Mouse (Mus musculus): ENCODE results near the gene Vsig10. TPM values are rescaled to one million over a fixed set of nuclear protein-coding genes. Genes with fewer than 3 reads are reported as not detected.
A peak's percentile ranks its signal among the peaks of the same experiment; 100 is the strongest.
"Not testable (repeated sequence)": the region's sequence is repeated elsewhere in the genome, so short reads cannot be mapped to it uniquely, and the experiment has no call there.

The Vsig10 gene
- polyA plus RNA-seq, 1 experiment from 2014 or later: 4.7 TPM

DNA sequence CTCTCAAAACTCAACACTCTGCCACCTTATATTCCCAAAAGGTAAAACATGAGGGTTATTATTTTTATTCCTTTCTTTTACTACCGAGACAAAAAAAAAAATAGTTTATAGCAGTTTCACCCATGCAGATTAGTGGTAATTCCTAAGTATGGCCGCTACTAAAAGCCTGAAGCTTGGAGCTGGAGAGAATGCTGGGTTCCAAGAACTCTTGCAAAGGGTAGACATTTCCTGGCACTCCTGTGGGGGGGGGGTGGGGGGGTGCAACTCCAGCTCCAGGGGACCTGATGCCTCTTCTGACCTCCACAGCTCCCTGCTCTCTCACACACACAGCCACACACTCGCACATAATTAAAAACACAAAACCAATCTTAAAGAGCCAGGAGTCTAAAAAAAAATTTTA lies 32.6 kb upstream of the Vsig10 start:
- Histone ChIP-seq H3K27ac (replicated peaks) (no peak overlapping the region), H3K9me3 (no peaks in the 10 kb centered on the region; the same call in 1 of the 2 replicates), H3K4me3 (peak overlapping the region; percentile 70), H3K9ac (replicated peaks) (peak overlapping the region; percentile 89), H3K27me3 (peaks cover 12% of the 10 kb centered on the region; the same call in 1 of the 2 replicates), H3K36me3 (peaks cover 40% of the 10 kb centered on the region), H3K4me1 (peaks cover 28% of the 10 kb centered on the region), H3K4me2 (replicated peaks) (peak overlapping the region; percentile 80)
- ATAC-seq (ENCODE audit: low FRiP score, low read depth): no peak
- WGBS: 65% methylated on average over 3 of the region's 3 CpGs

DNA sequence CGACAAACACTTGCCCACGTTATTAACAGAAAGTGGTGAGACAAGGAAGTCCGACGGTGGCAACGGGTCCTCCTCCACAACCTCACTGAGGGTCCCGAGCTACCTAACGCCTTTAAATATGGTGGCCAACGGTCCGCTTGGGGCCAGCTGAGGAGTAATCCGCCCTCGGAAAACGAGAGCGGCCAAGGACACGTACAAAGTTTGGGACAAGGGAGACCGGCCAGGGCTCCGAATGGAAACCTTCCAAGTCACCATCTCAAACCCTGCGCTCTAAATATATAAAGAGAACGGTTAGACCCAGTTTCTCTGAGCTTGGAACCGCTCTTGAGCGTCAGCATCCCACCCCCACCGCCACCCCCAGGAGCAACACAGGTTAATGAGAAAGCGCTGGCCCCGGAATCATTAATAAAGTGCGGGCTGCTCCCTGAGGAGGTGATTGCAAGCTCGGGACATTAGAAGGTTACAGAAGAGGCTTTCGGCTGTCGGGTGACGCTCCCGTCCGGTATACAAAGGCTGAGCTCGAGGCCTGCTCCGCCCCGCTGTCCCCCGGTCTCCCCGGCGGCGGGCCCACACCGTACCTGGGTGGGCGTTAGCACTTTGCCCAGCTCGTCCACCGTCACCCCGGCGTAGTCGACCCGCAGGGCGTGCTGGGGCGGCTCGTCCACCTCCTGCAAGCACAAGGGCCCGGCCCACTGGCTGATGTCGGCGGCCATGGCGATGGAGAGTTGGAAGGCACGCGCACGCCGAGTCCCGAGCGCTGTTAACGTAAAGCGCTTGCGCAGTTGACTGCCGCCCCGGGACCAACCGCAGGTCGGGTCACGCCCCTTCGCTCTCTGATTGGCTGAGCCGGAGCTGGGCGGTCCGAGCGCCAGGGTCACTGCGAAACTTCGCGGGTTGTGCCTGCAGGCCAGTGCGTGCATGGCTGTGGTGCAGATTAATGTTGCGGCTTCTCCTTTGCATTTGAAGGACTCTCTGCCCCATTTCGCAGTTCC lies 31.8 kb upstream of the Vsig10 start, which contains the start of gene Pebp1:
Gene Pebp1 (minus strand): TSS at position 795 of the 992 bp plus-strand sequence.
- H3K27ac ChIP-seq (replicated peaks): 0 out of 2 replicates have a peak within 1 kb of the TSS, but pooled peaks have one; percentile 25
- WGBS: under 1% methylated on average over 77 of the region's 77 CpGs
- peak within 1 kb of the TSS; percentile 70 for H3K4me3 ChIP-seq
- H3K4me2 ChIP-seq (replicated peaks): peak within 1 kb of the TSS; percentile 80
- peak; percentile 96 for ATAC-seq (ENCODE audit: low FRiP score, low read depth)
- H3K9ac ChIP-seq (replicated peaks): peak within 1 kb of the TSS; percentile 89
- peaks cover 31% of the 10 kb centered on the region for H3K36me3 ChIP-seq
- no peaks in the 10 kb centered on the region; the same call in 1 of the 2 replicates for H3K9me3 ChIP-seq
- peaks cover 12% of the 10 kb centered on the region; the same call in 1 of the 2 replicates for H3K27me3 ChIP-seq
- peaks cover 28% of the 10 kb centered on the region for H3K4me1 ChIP-seq

DNA sequence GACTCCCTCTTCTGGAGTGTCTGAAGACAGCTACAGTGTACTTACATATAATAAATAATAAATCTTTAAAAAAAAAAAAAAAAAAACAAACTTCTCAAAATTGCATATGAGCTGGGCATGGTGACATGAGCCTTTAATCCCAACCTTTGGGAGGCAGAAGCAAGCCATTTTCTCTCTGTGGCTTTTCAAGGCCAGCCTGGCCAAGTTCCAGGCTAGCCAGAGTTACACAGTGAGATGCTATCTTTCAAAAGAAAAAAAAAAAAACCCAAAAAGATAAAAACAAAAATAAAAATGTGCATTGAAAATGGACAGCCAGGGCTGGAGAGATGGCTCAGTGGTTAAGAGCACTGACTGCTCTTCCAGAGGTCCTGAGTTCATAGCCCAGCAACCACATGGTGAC lies 29.2 kb upstream of the Vsig10 start:
- Histone ChIP-seq H3K27ac (replicated peaks) (no peak overlapping the region), H3K9me3 (no peaks in the 10 kb centered on the region; the same call in 1 of the 2 replicates), H3K36me3 (peaks cover 12% of the 10 kb centered on the region), H3K27me3 (peaks cover 12% of the 10 kb centered on the region; the same call in 1 of the 2 replicates), H3K4me3 (no peak overlapping the region), H3K9ac (replicated peaks) (no peak overlapping the region), H3K4me1 (peaks cover 27% of the 10 kb centered on the region), H3K4me2 (replicated peaks) (no peak overlapping the region)
- no peak for ATAC-seq (ENCODE audit: low FRiP score, low read depth)

DNA sequence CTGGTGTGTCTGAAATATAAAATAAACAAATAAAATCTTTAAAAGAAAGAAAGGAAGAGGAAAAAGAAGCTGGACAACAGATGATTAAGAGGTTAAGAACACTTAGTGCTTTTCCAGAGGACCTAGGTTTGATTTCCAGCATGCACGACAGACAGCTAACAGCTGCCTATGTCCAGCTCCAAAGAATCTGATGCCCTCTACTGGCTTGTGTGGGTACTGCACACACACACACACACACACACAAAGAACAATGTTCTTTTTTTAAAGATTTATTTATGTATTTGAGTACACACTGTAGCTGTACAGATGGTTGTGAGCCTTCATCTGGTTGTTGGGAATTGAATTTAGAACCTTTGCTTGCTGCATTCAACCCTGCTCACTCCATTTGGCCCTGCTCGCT lies 28.8 kb upstream of the Vsig10 start:
- no peak overlapping the region for H3K9ac ChIP-seq (replicated peaks)
- H3K4me3 ChIP-seq: no peak overlapping the region
- WGBS: 91% methylated on average over 2 of the region's 2 CpGs
- H3K27me3 ChIP-seq: peaks cover 12% of the 10 kb centered on the region; the same call in 1 of the 2 replicates
- ATAC-seq (ENCODE audit: low FRiP score, low read depth): no peak
- no peak overlapping the region for H3K27ac ChIP-seq (replicated peaks)
- H3K4me1 ChIP-seq: peaks cover 23% of the 10 kb centered on the region
- no peak overlapping the region for H3K4me2 ChIP-seq (replicated peaks)
- H3K36me3 ChIP-seq: peaks cover 7% of the 10 kb centered on the region
- H3K9me3 ChIP-seq: no peaks in the 10 kb centered on the region; the same call in 1 of the 2 replicates

DNA sequence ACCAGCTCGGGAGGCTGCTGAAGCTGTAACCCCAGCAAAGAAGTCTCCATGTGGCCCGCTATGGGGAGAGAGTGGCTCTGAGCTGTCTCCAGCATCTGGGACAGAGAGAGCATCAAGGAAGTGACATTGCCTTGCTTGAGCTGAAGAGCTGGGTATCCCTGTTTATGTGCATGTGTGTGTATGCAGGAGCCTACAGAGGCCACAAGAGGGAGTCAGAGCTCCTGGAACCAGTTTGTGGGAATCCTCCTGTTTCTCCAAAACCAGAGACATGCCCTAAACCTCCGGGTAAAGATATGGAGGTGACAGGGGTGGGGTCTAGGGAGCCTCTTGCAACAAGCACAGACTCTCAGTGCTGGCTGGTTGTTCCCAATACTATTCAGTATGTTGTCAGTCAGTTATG lies 27.6 kb upstream of the Vsig10 start:
- no peaks in the 10 kb centered on the region; the same call in 1 of the 2 replicates for H3K9me3 ChIP-seq
- H3K4me2 ChIP-seq (replicated peaks): no peak overlapping the region
- 89% methylated on average over 3 of the region's 3 CpGs for WGBS
- no peaks in the 10 kb centered on the region for H3K36me3 ChIP-seq
- peaks cover 11% of the 10 kb centered on the region for H3K4me1 ChIP-seq
- no peak for ATAC-seq (ENCODE audit: low FRiP score, low read depth)
- no peak overlapping the region for H3K4me3 ChIP-seq
- no peak overlapping the region for H3K9ac ChIP-seq (replicated peaks)
- H3K27ac ChIP-seq (replicated peaks): no peak overlapping the region
- peaks cover 12% of the 10 kb centered on the region; the same call in 1 of the 2 replicates for H3K27me3 ChIP-seq

DNA sequence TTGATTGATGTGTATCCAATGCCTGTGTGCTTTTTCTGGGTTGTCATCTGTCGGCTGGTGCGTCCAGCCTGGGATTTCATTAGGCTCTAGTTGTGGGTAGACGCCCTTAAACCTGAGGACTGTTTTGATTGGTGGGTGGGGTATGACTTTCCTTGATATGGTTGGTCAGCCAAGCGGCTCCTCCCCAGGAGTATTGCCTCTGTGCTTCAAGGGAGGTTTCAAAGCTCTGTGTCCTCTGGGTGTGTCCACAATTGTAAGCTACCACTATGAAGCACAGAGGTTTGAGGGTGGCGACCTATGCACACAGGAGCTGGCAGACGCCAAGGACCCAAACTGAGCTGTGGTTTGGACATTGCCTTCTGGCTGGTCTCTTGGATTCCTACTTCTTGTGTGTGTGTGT lies 26.3 kb upstream of the Vsig10 start:
- H3K4me2 ChIP-seq (replicated peaks): no peak overlapping the region
- no peaks in the 10 kb centered on the region; the same call in 1 of the 2 replicates for H3K9me3 ChIP-seq
- no peak overlapping the region for H3K27ac ChIP-seq (replicated peaks)
- H3K27me3 ChIP-seq: peaks cover 12% of the 10 kb centered on the region; the same call in 1 of the 2 replicates
- no peak for ATAC-seq (ENCODE audit: low FRiP score, low read depth)
- 75% methylated on average over 6 of the region's 6 CpGs for WGBS
- H3K36me3 ChIP-seq: no peaks in the 10 kb centered on the region
- peaks cover 7% of the 10 kb centered on the region for H3K4me1 ChIP-seq
- H3K9ac ChIP-seq (replicated peaks): no peak overlapping the region
- no peak overlapping the region for H3K4me3 ChIP-seq

DNA sequence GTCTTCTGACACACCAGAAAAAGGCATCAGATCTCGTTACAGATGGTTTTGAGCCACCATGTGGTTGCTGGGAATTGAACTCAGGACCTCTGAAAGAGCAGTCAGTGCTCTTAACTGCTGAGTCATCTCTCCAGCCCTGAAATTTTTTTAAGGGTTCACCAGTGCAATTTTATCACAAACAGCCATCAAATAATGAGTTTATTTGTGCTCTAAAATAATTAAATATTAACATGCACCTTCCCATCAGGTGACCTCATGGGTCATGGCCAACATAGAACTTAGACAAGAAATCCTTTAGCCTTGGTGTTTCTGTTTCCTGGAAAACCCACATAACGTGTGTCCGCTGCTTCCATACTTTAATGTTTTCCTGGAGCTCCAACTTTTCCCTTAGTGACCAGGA lies 25.1 kb upstream of the Vsig10 start:
- not testable (repeated sequence) for H3K4me1 ChIP-seq; H3K9me3 ChIP-seq; H3K4me2 ChIP-seq (replicated peaks); ATAC-seq (ENCODE audit: low FRiP score, low read depth); H3K9ac ChIP-seq (replicated peaks); H3K27ac ChIP-seq (replicated peaks); H3K4me3 ChIP-seq; H3K36me3 ChIP-seq; H3K27me3 ChIP-seq
- 85% methylated on average over 3 of the region's 3 CpGs for WGBS

DNA sequence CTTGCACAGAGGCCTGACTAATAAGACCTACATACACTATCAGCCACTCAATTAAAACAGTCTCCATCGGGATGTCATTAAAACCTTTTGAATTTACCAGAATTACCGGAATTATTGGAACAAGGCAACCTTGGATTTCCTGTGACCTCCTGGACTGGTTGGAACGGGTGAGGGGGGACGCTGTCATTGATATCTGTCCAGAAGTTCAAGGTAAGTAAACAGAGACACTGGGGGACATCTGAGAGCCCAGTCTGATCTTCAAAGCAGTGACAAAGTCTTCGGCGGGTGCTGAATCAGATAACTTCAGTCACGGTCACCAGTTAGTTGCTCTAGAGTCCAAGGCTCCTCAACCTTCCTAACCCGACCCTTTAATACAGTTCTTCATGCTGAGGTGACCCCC lies 23.9 kb upstream of the Vsig10 start:
- no peak for ATAC-seq (ENCODE audit: low FRiP score, low read depth)
- Histone ChIP-seq H3K9me3 (no peaks in the 10 kb centered on the region; the same call in 1 of the 2 replicates), H3K4me2 (replicated peaks) (no peak overlapping the region), H3K4me1 (no peaks in the 10 kb centered on the region), H3K27me3 (no peaks in the 10 kb centered on the region), H3K9ac (replicated peaks) (no peak overlapping the region), H3K36me3 (no peaks in the 10 kb centered on the region), H3K27ac (replicated peaks) (no peak overlapping the region), H3K4me3 (no peak overlapping the region)
- WGBS: 92% methylated on average over 8 of the region's 8 CpGs

DNA sequence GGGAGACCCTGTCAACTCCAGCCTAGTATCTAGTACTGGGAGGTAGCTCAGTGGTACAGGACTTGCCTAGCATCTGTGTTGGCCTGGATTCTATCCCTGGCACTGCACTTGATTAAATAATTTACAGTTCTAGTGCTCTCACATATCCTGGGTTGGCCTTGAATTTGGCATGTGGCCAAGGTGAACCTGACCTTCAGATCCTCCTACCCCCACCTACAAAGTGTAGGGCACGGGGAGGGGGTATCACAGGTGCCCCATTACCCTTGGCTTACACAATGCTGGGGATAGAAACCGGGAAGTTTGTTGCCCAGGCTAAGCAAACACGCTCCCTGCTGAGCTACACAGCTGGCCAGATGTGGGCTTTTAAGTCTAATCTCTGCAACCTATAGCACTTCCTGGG lies 16.0 kb upstream of the Vsig10 start:
- Histone ChIP-seq H3K36me3 (no peaks in the 10 kb centered on the region), H3K4me3 (no peak overlapping the region), H3K9me3 (no peaks in the 10 kb centered on the region), H3K4me2 (replicated peaks) (no peak overlapping the region), H3K9ac (replicated peaks) (no peak overlapping the region), H3K27me3 (no peaks in the 10 kb centered on the region), H3K4me1 (peaks cover 3% of the 10 kb centered on the region; the same call in 1 of the 2 replicates), H3K27ac (replicated peaks) (no peak overlapping the region)
- ATAC-seq (ENCODE audit: low FRiP score, low read depth): no peak
- WGBS: 63% methylated on average over 3 of the region's 3 CpGs

DNA sequence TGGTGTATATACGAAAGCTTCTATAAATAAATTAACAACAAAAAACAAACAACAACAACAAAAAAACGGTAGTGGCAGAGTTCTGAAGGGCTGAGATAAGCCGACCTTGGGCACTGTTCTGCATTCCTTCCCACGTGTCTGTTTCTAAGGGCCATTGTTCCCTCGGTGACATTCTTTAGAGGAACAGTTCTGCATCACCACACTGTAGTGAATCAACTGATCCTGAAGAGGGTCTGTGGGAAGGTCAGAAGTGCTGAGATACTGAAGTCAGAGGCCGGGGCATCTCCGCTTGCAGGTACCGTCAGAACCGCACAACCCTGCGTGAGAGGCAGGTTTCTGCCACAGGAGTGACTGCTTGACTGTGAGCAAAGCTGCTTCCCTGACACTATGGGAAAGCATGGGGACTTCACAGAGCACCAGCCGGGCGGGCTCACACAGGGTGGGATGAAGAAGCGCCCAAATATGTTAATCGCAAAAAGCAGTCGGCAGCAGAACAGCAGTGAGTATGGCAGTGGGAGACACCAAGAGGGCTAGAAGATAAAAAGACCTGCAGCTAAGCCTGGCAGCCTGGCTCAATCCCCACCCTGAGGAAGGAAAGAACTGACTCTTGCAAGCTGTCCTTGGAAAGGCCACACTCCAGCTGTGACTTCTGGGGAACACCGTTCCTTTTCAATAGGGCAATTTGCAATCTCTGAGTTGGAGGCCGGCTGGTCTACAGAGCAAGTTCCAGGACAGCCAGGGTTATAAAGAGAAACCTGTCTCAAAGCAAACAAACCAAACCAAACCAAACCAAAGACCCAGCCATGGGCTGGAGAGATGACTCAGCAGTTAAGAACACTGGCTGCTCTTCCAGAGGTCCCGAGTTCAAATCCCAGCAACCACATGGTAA lies 14.9 kb upstream of the Vsig10 start:
- 38% methylated on average over 18 of the region's 18 CpGs for WGBS
- no peaks in the 10 kb centered on the region for H3K27me3 ChIP-seq
- ATAC-seq (ENCODE audit: low FRiP score, low read depth): no peak
- no peak overlapping the region for H3K27ac ChIP-seq (replicated peaks)
- H3K9me3 ChIP-seq: no peaks in the 10 kb centered on the region
- H3K4me2 ChIP-seq (replicated peaks): no peak overlapping the region
- no peaks in the 10 kb centered on the region for H3K36me3 ChIP-seq
- H3K9ac ChIP-seq (replicated peaks): no peak overlapping the region
- peaks cover 3% of the 10 kb centered on the region; the same call in 1 of the 2 replicates for H3K4me1 ChIP-seq
- H3K4me3 ChIP-seq: no peak overlapping the region

DNA sequence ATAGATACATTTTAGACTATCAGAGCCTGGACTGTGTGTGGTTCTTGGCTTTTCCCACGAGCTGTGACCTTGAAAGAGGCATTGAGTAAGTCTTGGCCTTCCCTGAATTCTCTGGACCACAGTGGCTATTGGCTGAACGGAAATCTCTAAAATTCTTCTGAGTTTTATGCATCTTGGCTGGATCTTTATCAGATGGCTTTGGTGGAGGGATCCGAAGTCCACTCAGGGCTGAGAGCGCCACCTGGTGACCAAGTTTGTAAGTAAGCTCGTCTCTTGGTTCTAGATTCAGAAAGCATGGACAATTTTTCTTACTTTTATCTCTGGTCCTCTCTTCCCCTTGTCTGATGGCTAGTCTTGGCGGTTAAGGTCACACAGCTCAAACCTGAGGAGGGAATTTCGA lies 13.9 kb upstream of the Vsig10 start:
- Histone ChIP-seq H3K4me1 (peaks cover 3% of the 10 kb centered on the region; the same call in 1 of the 2 replicates), H3K27me3 (no peaks in the 10 kb centered on the region), H3K36me3 (no peaks in the 10 kb centered on the region), H3K4me2 (replicated peaks) (no peak overlapping the region), H3K27ac (replicated peaks) (no peak overlapping the region), H3K9ac (replicated peaks) (no peak overlapping the region), H3K4me3 (no peak overlapping the region), H3K9me3 (no peaks in the 10 kb centered on the region)
- 75% methylated on average over 7 of the region's 7 CpGs for WGBS
- ATAC-seq (ENCODE audit: low FRiP score, low read depth): no peak
